Mouse (Mus musculus): ENCODE measurements at regions not wholly inside any gene's neighbourhood (a gene's known extent, or its start where the extent isn't known, plus 50 kb on each side); places are given as distances from the start of the nearest gene placed in this dataset.
A peak's percentile ranks its signal among the peaks of the same experiment; 100 is the strongest.

- Histone ChIP-seq H3K4me2 (replicated peaks; ENCODE audit: low read depth, low read length) (no peak overlapping the region), H3K9me3 (ENCODE audit: low read length) (no peaks in the 10 kb centered on the region), H3K27me3 (ENCODE audit: insufficient read depth, low read length) (no peaks in the 10 kb centered on the region), H3K27ac (ENCODE audit: low read length) (no peak overlapping the region), H3K4me1 (ENCODE audit: insufficient read depth, low read length) (0 out of 2 replicates have a peak, but pooled peaks cover 1% of the 10 kb centered on the region), H3K9ac (replicated peaks; ENCODE audit: low read length) (no peak overlapping the region), H3K4me3 (ENCODE audit: low read length) (no peak overlapping the region), H3K36me3 (ENCODE audit: insufficient read depth, low read length) (no peaks in the 10 kb centered on the region)
- 92% methylated on average over 10 of the region's 10 CpGs for WGBS
- no peak for ATAC-seq (ENCODE audit: low FRiP score, low TSS enrichment)
Observed at GRCm38 (mm10) chr14:105402556-105402955, 144.2 kb downstream of the Ndfip2 start.

- H3K4me2 ChIP-seq (replicated peaks; ENCODE audit: low read depth, low read length): peak overlapping the region; percentile 37; the same call in 1 of the 2 replicates
- H3K4me1 ChIP-seq (ENCODE audit: insufficient read depth, low read length): 0 out of 2 replicates have a peak, but pooled peaks cover 2% of the 10 kb centered on the region
- no peak overlapping the region for H3K4me3 ChIP-seq (ENCODE audit: low read length)
- 26% methylated on average over 8 of the region's 8 CpGs for WGBS
- peak; percentile 54; the same call in 1 of the 2 replicates for ATAC-seq (ENCODE audit: low FRiP score, low TSS enrichment)
- H3K27ac ChIP-seq (ENCODE audit: low read length): no peak overlapping the region
- H3K9ac ChIP-seq (replicated peaks; ENCODE audit: low read length): 0 out of 2 replicates have a peak overlapping the region, but pooled peaks have one; percentile 35
- no peaks in the 10 kb centered on the region for H3K9me3 ChIP-seq (ENCODE audit: low read length)
- no peaks in the 10 kb centered on the region for H3K36me3 ChIP-seq (ENCODE audit: insufficient read depth, low read length)
- no peaks in the 10 kb centered on the region for H3K27me3 ChIP-seq (ENCODE audit: insufficient read depth, low read length)
Observed at GRCm38 (mm10) chr14:105397467-105397866, 139.1 kb downstream of the Ndfip2 start.

GRCm38 (mm10) chr14:105392079-105392813 lies 133.9 kb downstream of the Ndfip2 start:
- H3K4me3 ChIP-seq (ENCODE audit: low read length): no peak overlapping the region
- H3K9me3 ChIP-seq (ENCODE audit: low read length): no peaks in the 10 kb centered on the region
- no peaks in the 10 kb centered on the region for H3K27me3 ChIP-seq (ENCODE audit: insufficient read depth, low read length)
- no peak overlapping the region for H3K9ac ChIP-seq (replicated peaks; ENCODE audit: low read length)
- 85% methylated on average over 21 of the region's 21 CpGs for WGBS
- H3K36me3 ChIP-seq (ENCODE audit: insufficient read depth, low read length): no peaks in the 10 kb centered on the region
- ATAC-seq (ENCODE audit: low FRiP score, low TSS enrichment): no peak
- H3K4me1 ChIP-seq (ENCODE audit: insufficient read depth, low read length): no peaks in the 10 kb centered on the region
- no peak overlapping the region for H3K27ac ChIP-seq (ENCODE audit: low read length)
- no peak overlapping the region for H3K4me2 ChIP-seq (replicated peaks; ENCODE audit: low read depth, low read length)

- no peak for ATAC-seq (ENCODE audit: low FRiP score, low TSS enrichment)
- H3K9me3 ChIP-seq (ENCODE audit: low read length): no peaks in the 10 kb centered on the region
- WGBS: 81% methylated on average over 11 of the region's 11 CpGs
- no peaks in the 10 kb centered on the region for H3K27me3 ChIP-seq (ENCODE audit: insufficient read depth, low read length)
- no peak overlapping the region for H3K27ac ChIP-seq (ENCODE audit: low read length)
- no peak overlapping the region for H3K4me2 ChIP-seq (replicated peaks; ENCODE audit: low read depth, low read length)
- no peak overlapping the region for H3K4me3 ChIP-seq (ENCODE audit: low read length)
- no peaks in the 10 kb centered on the region for H3K4me1 ChIP-seq (ENCODE audit: insufficient read depth, low read length)
- H3K9ac ChIP-seq (replicated peaks; ENCODE audit: low read length): no peak overlapping the region
- H3K36me3 ChIP-seq (ENCODE audit: insufficient read depth, low read length): no peaks in the 10 kb centered on the region
Observed at GRCm38 (mm10) chr14:105391430-105391829, 133.1 kb downstream of the Ndfip2 start.

GRCm38 (mm10) chr14:105385119-105385518 lies 126.7 kb downstream of the Ndfip2 start:
- no peaks in the 10 kb centered on the region for H3K27me3 ChIP-seq (ENCODE audit: insufficient read depth, low read length)
- no peak overlapping the region for H3K4me2 ChIP-seq (replicated peaks; ENCODE audit: low read depth, low read length)
- H3K27ac ChIP-seq (ENCODE audit: low read length): no peak overlapping the region
- H3K4me1 ChIP-seq (ENCODE audit: insufficient read depth, low read length): no peaks in the 10 kb centered on the region
- WGBS: 85% methylated on average over 4 of the region's 4 CpGs
- no peak overlapping the region for H3K4me3 ChIP-seq (ENCODE audit: low read length)
- H3K36me3 ChIP-seq (ENCODE audit: insufficient read depth, low read length): no peaks in the 10 kb centered on the region
- H3K9ac ChIP-seq (replicated peaks; ENCODE audit: low read length): no peak overlapping the region
- H3K9me3 ChIP-seq (ENCODE audit: low read length): no peaks in the 10 kb centered on the region
- no peak for ATAC-seq (ENCODE audit: low FRiP score, low TSS enrichment)

- Histone ChIP-seq H3K36me3 (ENCODE audit: insufficient read depth, low read length) (no peaks in the 10 kb centered on the region), H3K27me3 (ENCODE audit: insufficient read depth, low read length) (no peaks in the 10 kb centered on the region), H3K9ac (replicated peaks; ENCODE audit: low read length) (no peak overlapping the region), H3K27ac (ENCODE audit: low read length) (no peak overlapping the region), H3K4me2 (replicated peaks; ENCODE audit: low read depth, low read length) (no peak overlapping the region), H3K4me3 (ENCODE audit: low read length) (no peak overlapping the region), H3K9me3 (ENCODE audit: low read length) (no peaks in the 10 kb centered on the region), H3K4me1 (ENCODE audit: insufficient read depth, low read length) (no peaks in the 10 kb centered on the region)
- 74% methylated on average over 5 of the region's 5 CpGs for WGBS
- ATAC-seq (ENCODE audit: low FRiP score, low TSS enrichment): no peak
Observed at GRCm38 (mm10) chr14:105383382-105383781, 125.0 kb downstream of the Ndfip2 start.

GRCm38 (mm10) chr14:105380101-105380500 lies 121.7 kb downstream of the Ndfip2 start:
- 70% methylated on average over 4 of the region's 4 CpGs for WGBS
- Histone ChIP-seq H3K4me3 (ENCODE audit: low read length) (no peak overlapping the region), H3K36me3 (ENCODE audit: insufficient read depth, low read length) (no peaks in the 10 kb centered on the region), H3K27me3 (ENCODE audit: insufficient read depth, low read length) (no peaks in the 10 kb centered on the region), H3K9me3 (ENCODE audit: low read length) (no peaks in the 10 kb centered on the region), H3K27ac (ENCODE audit: low read length) (no peak overlapping the region), H3K4me2 (replicated peaks; ENCODE audit: low read depth, low read length) (no peak overlapping the region), H3K9ac (replicated peaks; ENCODE audit: low read length) (no peak overlapping the region), H3K4me1 (ENCODE audit: insufficient read depth, low read length) (peaks cover 13% of the 10 kb centered on the region)
- no peak for ATAC-seq (ENCODE audit: low FRiP score, low TSS enrichment)

- Histone ChIP-seq H3K4me3 (ENCODE audit: low read length) (no peak overlapping the region), H3K27me3 (ENCODE audit: insufficient read depth, low read length) (no peaks in the 10 kb centered on the region), H3K9me3 (ENCODE audit: low read length) (no peaks in the 10 kb centered on the region), H3K4me2 (replicated peaks; ENCODE audit: low read depth, low read length) (no peak overlapping the region), H3K27ac (ENCODE audit: low read length) (peak overlapping the region; percentile 13; the same call in 1 of the 2 replicates), H3K36me3 (ENCODE audit: insufficient read depth, low read length) (no peaks in the 10 kb centered on the region), H3K9ac (replicated peaks; ENCODE audit: low read length) (no peak overlapping the region), H3K4me1 (ENCODE audit: insufficient read depth, low read length) (peaks cover 13% of the 10 kb centered on the region)
- peak; percentile 74; the same call in 1 of the 2 replicates for ATAC-seq (ENCODE audit: low FRiP score, low TSS enrichment)
- WGBS: 19% methylated on average over 5 of the region's 5 CpGs
Observed at GRCm38 (mm10) chr14:105377770-105378169, 119.4 kb downstream of the Ndfip2 start.

GRCm38 (mm10) chr14:105377035-105377621 lies 118.8 kb downstream of the Ndfip2 start:
- Histone ChIP-seq H3K36me3 (ENCODE audit: insufficient read depth, low read length) (no peaks in the 10 kb centered on the region), H3K27ac (ENCODE audit: low read length) (peak overlapping the region; percentile 36; the same call in 1 of the 2 replicates), H3K4me2 (replicated peaks; ENCODE audit: low read depth, low read length) (no peak overlapping the region), H3K4me3 (ENCODE audit: low read length) (no peak overlapping the region), H3K27me3 (ENCODE audit: insufficient read depth, low read length) (no peaks in the 10 kb centered on the region), H3K9ac (replicated peaks; ENCODE audit: low read length) (no peak overlapping the region), H3K9me3 (ENCODE audit: low read length) (no peaks in the 10 kb centered on the region), H3K4me1 (ENCODE audit: insufficient read depth, low read length) (peaks cover 13% of the 10 kb centered on the region)
- ATAC-seq (ENCODE audit: low FRiP score, low TSS enrichment): 0 out of 2 replicates have a peak, but pooled peaks have one; percentile 19
- 47% methylated on average over 4 of the region's 4 CpGs for WGBS
